Mouse (Mus musculus) spleen, postnatal 4 days (tissue): ENCODE measurements around the gene Wdhd1.

Source experiments
- DNase-seq, 2 experiments: peaks; one replicate each; pipeline ENCODE4 v3.0.0; 2022; ENCODE audit warnings: low spot score in 2 of 2

Wdhd1 gene

DNA sequence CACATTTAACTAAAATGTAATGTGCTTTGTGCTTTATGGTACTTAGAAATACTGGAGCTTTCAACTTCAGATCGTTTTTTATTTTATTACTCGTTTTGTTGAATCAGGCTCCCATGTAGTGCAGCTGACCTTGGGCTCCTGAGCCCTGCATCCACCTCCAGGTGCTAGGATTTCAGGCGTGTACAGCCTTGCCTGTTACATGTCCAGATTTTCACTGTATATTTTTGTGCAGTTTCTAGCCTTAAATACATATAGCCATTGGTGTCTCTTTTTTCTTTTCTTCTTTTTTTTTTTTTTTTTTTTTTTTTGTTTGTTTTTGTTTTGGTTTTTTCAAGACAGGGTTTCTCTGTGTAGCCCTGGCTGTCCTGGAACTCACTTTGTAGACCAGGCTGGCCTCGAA is 4.9 kb upstream of the Wdhd1 start:
- DNase-seq = no peak

GRCm38 (mm10) chr14:47279058-47279457 is 2.4 kb upstream of the Wdhd1 start:
- DNase-seq = no peak

- DNase-seq = peak; percentile 25 to 68
These were observed 537 bp downstream of the Wdhd1 start for GRCm38 (mm10) chr14:47276036-47276603.

GRCm38 (mm10) chr14:47275417-47275816 is 1.2 kb downstream of the Wdhd1 start:
- DNase-seq = peak in 1 of 2 experiments; percentile 19

GRCm38 (mm10) chr14:47273751-47274150 is 2.9 kb downstream of the Wdhd1 start:
- no peak for DNase-seq

DNA sequence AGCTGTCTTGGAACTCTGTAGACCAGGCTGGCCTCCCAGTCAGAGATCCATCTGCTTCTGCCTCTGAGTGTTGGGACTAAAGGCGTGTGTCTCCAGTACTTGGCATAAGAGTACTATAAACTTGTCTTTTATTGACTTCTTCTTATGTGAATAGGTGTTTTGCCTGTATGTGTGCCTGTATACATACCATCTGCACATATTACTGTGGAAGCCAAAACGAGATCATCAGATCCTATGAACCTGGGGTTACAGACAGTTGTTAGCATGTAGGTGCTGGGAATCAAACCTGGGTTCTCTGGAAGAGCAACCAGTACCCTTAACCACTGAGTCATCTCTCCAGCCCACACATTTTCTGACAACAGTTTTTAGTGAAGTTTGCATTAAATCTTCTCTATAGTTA is 7.0 kb downstream of the Wdhd1 start:
- no peak for DNase-seq

GRCm38 (mm10) chr14:47269056-47269455 is 7.6 kb downstream of the Wdhd1 start:
- no peak for DNase-seq

GRCm38 (mm10) chr14:47265829-47266228 is 10.8 kb downstream of the Wdhd1 start:
- DNase-seq = no peak

GRCm38 (mm10) chr14:47264866-47265265 is 11.8 kb downstream of the Wdhd1 start:
- no peak for DNase-seq

DNA sequence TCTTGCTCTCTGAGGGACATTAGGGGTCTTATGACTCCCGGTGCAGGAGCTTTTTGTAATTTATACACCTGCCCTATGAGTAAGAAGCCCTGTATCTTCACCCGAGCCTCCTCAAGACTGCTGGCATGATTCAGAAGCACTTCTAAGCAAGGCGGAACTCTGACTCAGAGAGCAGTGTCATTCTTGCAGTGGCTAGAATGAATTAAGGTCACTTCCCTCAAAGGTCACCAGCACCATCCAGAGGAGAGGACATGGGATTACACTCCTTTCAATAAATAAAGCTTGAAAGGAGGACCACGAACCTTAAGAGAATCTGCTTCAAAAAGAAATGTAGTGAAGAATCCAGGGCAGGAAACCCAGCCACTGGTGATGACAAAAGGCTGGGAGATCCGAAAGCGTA is 26.8 kb downstream of the Wdhd1 start:
- DNase-seq = no peak

- no peak for DNase-seq
These were observed 33.9 kb downstream of the Wdhd1 start for GRCm38 (mm10) chr14:47242753-47243152.

DNA sequence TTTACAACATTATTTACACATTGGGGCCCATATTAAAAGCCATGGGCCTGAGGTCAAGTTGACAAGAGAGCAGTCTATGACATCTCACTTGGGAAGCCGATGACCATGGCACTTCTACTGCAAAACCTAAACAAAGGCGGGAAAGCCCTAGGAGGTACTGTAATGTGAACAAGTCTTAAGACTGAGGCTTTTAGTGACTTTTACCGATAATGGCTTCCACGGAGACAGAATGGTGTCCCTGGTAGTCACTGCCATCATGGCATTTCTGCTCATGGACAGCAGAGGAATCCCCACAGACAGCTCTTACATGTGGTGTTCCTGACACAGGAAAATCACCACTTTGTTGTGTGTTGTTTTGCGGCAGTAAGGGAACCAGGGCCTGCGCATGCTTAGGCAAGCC is 35.6 kb downstream of the Wdhd1 start:
- no peak for DNase-seq

DNA sequence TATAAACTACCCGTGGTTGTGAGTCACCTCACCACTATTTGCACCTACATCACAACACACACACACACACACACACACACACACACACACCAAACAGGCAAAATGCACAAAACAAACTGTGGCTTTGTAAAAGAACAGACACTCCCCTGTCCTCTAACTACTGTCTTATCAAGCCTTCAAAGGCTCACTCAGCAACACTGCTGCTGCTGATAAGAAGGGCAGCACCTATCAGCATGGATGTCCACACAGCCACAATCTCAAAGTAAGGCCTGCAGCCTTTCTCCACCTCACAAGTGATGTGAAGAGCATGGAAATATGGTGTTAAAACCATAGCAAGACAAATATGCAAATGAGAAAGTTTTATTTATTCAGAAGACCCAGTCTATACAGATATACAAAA is 36.1 kb downstream of the Wdhd1 start:
- peak; percentile 61 to 65 for DNase-seq

DNA sequence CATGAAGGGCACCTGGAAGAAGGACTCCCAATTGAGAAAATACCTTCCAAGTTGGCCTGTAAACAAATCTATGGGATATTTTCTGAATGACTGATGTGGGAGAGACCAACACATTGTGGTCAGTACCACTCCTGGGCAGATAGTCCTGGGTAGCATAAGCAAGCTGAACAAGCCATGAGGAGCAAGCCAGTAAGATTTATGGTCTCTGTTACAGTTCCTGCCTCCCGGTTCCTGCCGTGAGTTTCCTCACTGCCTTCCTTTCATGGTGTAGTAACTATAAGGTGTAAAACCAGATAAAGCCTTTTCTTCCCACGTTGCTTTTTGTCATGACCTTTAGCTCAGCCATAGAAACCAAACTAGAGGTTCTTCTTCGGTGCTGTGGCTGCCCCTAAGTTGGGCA is 39.4 kb downstream of the Wdhd1 start:
- no peak for DNase-seq

DNA sequence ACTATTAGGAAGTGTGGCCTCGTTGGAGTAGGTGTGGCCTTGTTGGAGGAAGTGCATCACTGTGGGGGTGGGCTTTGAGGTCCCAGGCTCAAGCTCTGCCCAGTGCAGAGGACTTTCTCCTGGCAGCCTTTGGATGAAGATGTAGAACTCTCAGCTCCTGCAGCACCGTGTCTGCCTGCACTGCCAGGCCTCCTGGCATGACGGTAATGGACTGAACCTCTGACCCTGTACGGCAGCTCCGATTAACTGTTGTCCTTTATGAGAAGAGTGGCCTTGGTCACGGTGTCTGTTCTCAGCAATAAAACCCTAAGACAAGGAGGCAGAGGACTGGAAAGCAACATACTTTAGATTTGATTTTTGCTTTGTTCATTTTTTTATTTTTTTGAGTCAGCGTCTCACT is 40.2 kb downstream of the Wdhd1 start:
- no peak for DNase-seq

DNA sequence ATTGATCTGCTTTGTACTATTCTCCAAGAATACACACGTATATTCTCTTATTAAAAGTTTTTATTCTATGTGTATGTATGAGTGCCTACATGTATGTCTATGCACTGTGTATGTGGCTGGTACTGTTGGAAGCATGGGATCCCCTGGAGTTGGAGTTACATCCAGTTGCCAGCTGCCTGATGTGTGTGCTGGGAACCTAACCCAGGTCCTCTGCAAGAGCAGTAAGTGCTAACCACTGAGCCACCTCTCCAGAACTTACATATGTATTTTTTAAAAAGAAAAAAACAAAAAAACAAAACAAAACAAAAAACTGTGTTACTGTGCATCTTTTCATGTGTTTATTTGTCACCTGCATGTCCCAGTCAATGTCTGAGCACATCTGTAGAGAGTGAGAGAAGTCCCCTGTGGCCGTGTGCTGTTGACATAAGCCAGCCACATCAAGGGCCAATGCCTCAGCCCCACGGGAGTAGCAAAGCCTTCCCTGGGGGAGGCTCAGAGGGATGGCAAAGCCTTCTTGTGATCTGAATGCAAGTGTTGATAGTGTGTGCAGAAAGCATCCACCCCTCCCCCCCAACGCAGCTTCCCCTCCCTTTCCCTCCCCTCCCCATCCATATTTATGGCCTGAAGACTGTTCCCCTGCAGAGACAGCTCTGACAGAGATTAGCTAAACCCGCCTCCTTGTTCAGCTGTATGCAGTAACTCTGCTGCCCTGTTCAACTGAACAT is 42.0 kb downstream of the Wdhd1 start:
- DNase-seq = no peak

GRCm38 (mm10) chr14:47234032-47234431 is 42.6 kb downstream of the Wdhd1 start:
- no peak for DNase-seq

DNA sequence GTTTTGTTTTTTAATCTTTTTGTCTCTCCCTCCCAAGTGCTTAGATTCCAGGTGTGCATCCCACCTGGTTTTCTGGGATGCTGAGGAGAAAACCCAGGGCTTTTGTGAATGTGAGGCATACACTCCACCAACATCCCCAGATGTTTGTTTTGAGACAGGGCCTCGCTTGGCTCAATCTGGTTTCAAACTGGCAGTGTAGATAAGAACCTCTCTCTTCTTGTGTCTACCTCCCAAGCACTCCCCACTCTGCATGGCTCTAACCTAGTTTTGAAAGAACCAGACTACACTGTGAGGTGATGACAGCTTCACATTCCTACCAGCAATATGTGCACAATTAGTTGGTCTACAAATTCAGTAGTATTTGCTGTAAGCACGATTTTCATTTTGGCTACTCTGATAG is 43.1 kb downstream of the Wdhd1 start:
- DNase-seq = peak; percentile 51 to 68

DNA sequence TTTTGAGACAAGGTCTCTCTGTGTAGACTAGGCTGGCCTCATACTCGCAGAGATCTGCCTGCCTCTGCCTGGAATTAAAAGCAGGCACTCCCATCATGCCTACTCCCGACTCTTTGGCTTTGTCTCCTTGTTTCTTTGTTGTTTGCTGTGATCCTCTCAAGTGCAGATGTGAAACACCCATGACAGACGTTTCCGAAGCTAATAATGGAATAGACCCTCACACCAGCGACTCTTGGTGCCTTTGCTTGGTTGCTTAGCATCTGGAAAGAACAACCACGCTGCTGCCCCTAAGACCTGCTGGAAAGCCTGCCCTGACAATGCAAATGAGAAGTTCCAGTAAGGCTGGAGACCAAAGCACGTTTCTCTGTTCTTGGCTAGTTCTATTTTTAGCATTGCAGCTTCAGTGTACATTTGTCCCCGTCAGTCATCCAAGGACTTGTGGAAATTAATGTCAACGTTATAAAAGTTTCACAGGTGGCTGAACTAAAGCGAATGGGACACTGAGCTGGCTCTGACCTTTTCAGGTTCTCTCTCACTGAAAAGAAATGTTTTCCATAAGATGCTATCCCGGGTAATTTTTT is 46.8 kb downstream of the Wdhd1 start:
- no peak for DNase-seq

GRCm38 (mm10) chr14:47225931-47226330 is 50.7 kb downstream of the Wdhd1 start:
- no peak for DNase-seq

GRCm38 (mm10) chr14:47224476-47225325 is 52.0 kb downstream of the Wdhd1 start:
- no peak for DNase-seq
